8 mouse cellular contexts compared by ENCODE assay signal in genomic region chr4:34550748-34551097, GRCm38 (mm10). TPM values are rescaled to one million over a fixed set of nuclear protein-coding genes. Genes with fewer than 3 reads are reported as not detected.
DNase-seq lines count a peak whose midpoint lies in the region; ATAC-seq lines count a peak whose summit lies in the region.

Gene Akirin2, plus strand, starts transcription at chr4:34550937.

- DNase-seq in right cerebral cortex, postnatal 25 days, result peak; percentile 50
- no peak for DNase-seq in right cerebral cortex, postnatal 36 days (ENCODE audit: low spot score in 2 of 2)
- DNase-seq in embryonic facial prominence, embryonic 10.5 days (ENCODE audit: low spot score), result no peak
- no peak for DNase-seq in heart, adult 8-10 months (ENCODE audit: low spot score)
- peak in 1 of 2 experiments; percentile 15 for DNase-seq in layer of hippocampus, postnatal 14 days (ENCODE audit: low spot score in 2 of 2)
- DNase-seq in spleen, postnatal 14 days (ENCODE audit: low spot score in 2 of 2), result no peak
- no peak for DNase-seq in yolk sac, embryonic 10.5 days (ENCODE audit: low spot score)

- H3K4me3 ChIP-seq in embryonic facial prominence, embryonic 10.5 days, result peak within 1 kb of the TSS; percentile 83

- H3K4me1 ChIP-seq in embryonic facial prominence, embryonic 10.5 days, result peaks cover 28% of the 10 kb centered on the region

- peaks cover 9% of the 10 kb centered on the region for H3K36me3 ChIP-seq in embryonic facial prominence, embryonic 10.5 days (replicated peaks)

- H3K27me3 ChIP-seq in embryonic facial prominence, embryonic 10.5 days (replicated peaks; ENCODE audit: low read depth, poor library complexity, severe bottlenecking), result no peaks in the 10 kb centered on the region

- no peaks in the 10 kb centered on the region for H3K9me3 ChIP-seq in embryonic facial prominence, embryonic 10.5 days

- peak within 1 kb of the TSS; percentile 98 for H3K27ac ChIP-seq in embryonic facial prominence, embryonic 10.5 days (replicated peaks)

- ATAC-seq in megakaryocyte-erythroid progenitor cell, adult 5-6 weeks (replicated peaks; ENCODE audit: low FRiP score, low TSS enrichment, poor library complexity, severe bottlenecking), result no peak

- under 1% methylated on average over 53 of the region's 53 CpGs for WGBS in embryonic facial prominence, embryonic 10.5 days

RNA-seq across cellular contexts. Expression of gene Akirin2, which starts in this region (rescaled TPM):
- 64.8 and 66.8 TPM in 2 replicates for polyA plus RNA-seq in embryonic facial prominence, embryonic 10.5 days (2016; fragmentation: Nextera tagmentation; extraction: Ambion mirVana)
- total RNA-seq in heart, adult 8-10 months (2022), result 10 to 100 TPM; 53.3 to 58.5 (median 56.8) TPM
- 100 to 1,000 TPM in 1 of 2 experiments, 10 to 100 TPM in 1; 97.6 to 103 TPM for total RNA-seq in layer of hippocampus, postnatal 14 days (2021)
- 37.6 and 38.2 TPM in 2 replicates for total RNA-seq in megakaryocyte-erythroid progenitor cell, adult 5-6 weeks (2014; fragmentation: Nextera tagmentation)
- 34.5 and 48.6 TPM in 2 replicates for total RNA-seq in megakaryocyte-erythroid progenitor cell, adult 5-6 weeks (2017)
